14 mouse cellular contexts compared by ENCODE assay signal in the genomic region with DNA sequence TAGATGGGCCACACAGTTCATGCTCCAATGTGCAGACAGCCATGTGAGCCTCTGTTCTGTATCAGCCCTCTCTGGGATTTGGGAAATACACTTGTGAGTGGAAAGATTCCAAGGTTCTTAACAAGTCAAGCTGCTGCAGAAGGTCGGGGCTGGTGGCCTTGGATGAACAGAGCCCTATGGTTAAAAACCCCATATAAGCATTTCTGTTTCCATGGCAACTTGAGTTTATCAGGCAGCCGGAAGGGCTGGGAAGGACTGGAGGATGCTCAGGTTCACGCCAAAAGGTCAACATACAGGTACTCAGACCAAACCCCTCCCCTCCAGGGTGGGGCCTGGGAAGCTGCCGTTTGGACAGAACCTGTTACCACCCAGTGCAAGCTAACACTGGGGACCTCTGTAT. TPM values are rescaled to one million over a fixed set of nuclear protein-coding genes. Genes with fewer than 3 reads are reported as not detected.
A peak's percentile ranks its signal among the peaks of the same experiment; 100 is the strongest.
DNase-seq lines count a peak whose midpoint lies in the region; ATAC-seq and TF ChIP-seq lines count a peak whose summit lies in the region.
"Had no signal": no experiment of that assay in that cellular context is flagged by ENCODE, and none has a peak within 500 bp of the region (broad histone marks: within the 10 kb centered on the region; RNA-seq: fewer than 3 reads in every experiment).

No protein-coding gene starts in this region.

- intact Hi-C loops in gastrocnemius, adult 2 months (cut with DNase I): no loop called here

- no peaks in the 10 kb centered on the region for H3K36me3 ChIP-seq in liver, embryonic 11.5 days (ENCODE audit: control insufficient read depth, insufficient read depth, low read length)
- H3K36me3 ChIP-seq in liver, embryonic 12.5 days: no peaks in the 10 kb centered on the region
- H3K36me3 ChIP-seq: G1E had no signal

- no peak overlapping the region for H3K9ac ChIP-seq in liver, embryonic 11.5 days (ENCODE audit: low read depth, low read length)
- H3K9ac ChIP-seq in liver, embryonic 12.5 days: no peak overlapping the region

- peak overlapping the region; percentile 92 for H3K27ac ChIP-seq in gastrocnemius, adult 2 months
- peak overlapping the region; percentile 43 for H3K27ac ChIP-seq in liver, embryonic 11.5 days (ENCODE audit: low read depth, low read length)
- no peak overlapping the region for H3K27ac ChIP-seq in liver, embryonic 12.5 days
- 0 out of 2 replicates have a peak overlapping the region, but pooled peaks have one; percentile 5 for H3K27ac ChIP-seq in cortical plate, adult 2 months (ENCODE audit: insufficient read depth, low read length)

- H3K9me3 ChIP-seq in liver, embryonic 11.5 days (ENCODE audit: control insufficient read depth, low read length): no peaks in the 10 kb centered on the region
- H3K9me3 ChIP-seq in liver, embryonic 12.5 days (replicated peaks): no peaks in the 10 kb centered on the region
- H3K9me3 ChIP-seq: G1E had no signal

- TF ChIP-seq CTCF in gastrocnemius, adult 2 months (IDR thresholded peaks at IDR 0.05): no peak
- no peak for TF ChIP-seq CTCF in cortical plate, adult 2 months (IDR thresholded peaks at IDR 0.05; ENCODE audit: extremely low read depth, insufficient read depth, low read length)

- H3K4me3 ChIP-seq in gastrocnemius, adult 2 months: peak overlapping the region; percentile 58
- no peak overlapping the region for H3K4me3 ChIP-seq in liver, embryonic 11.5 days (ENCODE audit: low read depth, low read length)
- H3K4me3 ChIP-seq in liver, embryonic 12.5 days: no peak overlapping the region
- H3K4me3 ChIP-seq in cortical plate, adult 2 months (ENCODE audit: insufficient read depth, low read length): no peak overlapping the region
- H3K4me3 ChIP-seq: erythroblast, embryonic 14.5 days had no signal

- H3K27me3 ChIP-seq in liver, embryonic 11.5 days (replicated peaks; ENCODE audit: control insufficient read depth, insufficient read depth, low read length): no peaks in the 10 kb centered on the region
- H3K27me3 ChIP-seq in liver, embryonic 12.5 days (replicated peaks): peaks cover 16% of the 10 kb centered on the region; the same call in 1 of the 2 replicates

- TF ChIP-seq POLR2A in cortical plate, adult 2 months (IDR thresholded peaks at IDR 0.05; ENCODE audit: extremely low read depth, insufficient read depth, low read length): no peak

- H3K4me2 ChIP-seq in liver, embryonic 11.5 days: no peak overlapping the region
- H3K4me2 ChIP-seq in liver, embryonic 12.5 days: no peak overlapping the region

- DNase-seq in gastrocnemius, adult 2 months: no peak
- no peak for DNase-seq in gastrocnemius, adult 18-20 months (ENCODE audit: low spot score)
- peak; percentile 32 for DNase-seq in kidney, adult 18-20 months
- DNase-seq in kidney, postnatal 4 days: no peak
- DNase-seq in liver, embryonic 11.5 days (ENCODE audit: low spot score): no peak
- no peak for DNase-seq in thymus, postnatal 10 days (ENCODE audit: low spot score in 2 of 2)
- DNase-seq: cerebellum, adult 9-11 months; thymus, postnatal 25 days had no signal

- WGBS in liver, embryonic 11.5 days: 47% methylated on average over 4 of the region's 4 CpGs
- WGBS in liver, embryonic 12.5 days (ENCODE audit: insufficient replicate concordance): 43% methylated on average over 4 of the region's 4 CpGs

- H3K4me1 ChIP-seq in liver, embryonic 11.5 days (replicated peaks; ENCODE audit: control insufficient read depth, insufficient read depth, low read length): 0 out of 2 replicates have a peak, but pooled peaks cover 2% of the 10 kb centered on the region
- H3K4me1 ChIP-seq in liver, embryonic 12.5 days: 0 out of 2 replicates have a peak, but pooled peaks cover 3% of the 10 kb centered on the region
- peaks cover 1% of the 10 kb centered on the region; the same call in 1 of the 2 replicates for H3K4me1 ChIP-seq in cortical plate, adult 2 months (ENCODE audit: control insufficient read depth, insufficient read depth, low read length)

- ATAC-seq in liver, embryonic 11.5 days (replicated peaks; ENCODE audit: low FRiP score): no peak
- ATAC-seq in liver, embryonic 12.5 days: no peak
- ATAC-seq: hindbrain, embryonic 16.5 days; midbrain, embryonic 16.5 days had no signal

RNA-seq across cellular contexts. Expression of a gene that starts 49.4 kb away (rescaled TPM):
- total RNA-seq in gastrocnemius, adult 2 months (2021): 1 to 10 TPM; 2.3 to 2.6 TPM
- total RNA-seq in gastrocnemius, adult 18-20 months (2021): 1 to 10 TPM; 2.6 to 3.0 TPM
- polyA plus RNA-seq in liver, embryonic 11.5 days (2014; fragmentation: Nextera tagmentation; extraction: Ambion mirVana): 0.08 and 0.12 TPM in 2 replicates
- polyA plus RNA-seq in liver, embryonic 12.5 days (2016; fragmentation: Nextera tagmentation; extraction: Ambion mirVana): 0.06 and 0.10 TPM in 2 replicates
- 53.4 and 56.8 TPM in 2 replicates for polyA plus RNA-seq in cortical plate, adult 2 months (2012; rRNA removed)
- polyA plus RNA-seq: erythroblast, embryonic 14.5 days; G1E had no signal

Comparison
In these comparisons a context has a peak if more than half of its experiments do, and no peak if none do; other contexts are left out.
1. RNA of a gene that starts 49.4 kb away (polyA plus RNA-seq): 53.4 to 56.8 TPM in cortical plate, adult 2 months; 0.08 to 0.12 TPM in liver, embryonic 11.5 days and 0.06 to 0.10 TPM in liver, embryonic 12.5 days; every median in the first group is over 10 times any median in the second.